Mouse (Mus musculus): ENCODE measurements at regions not wholly inside any gene's neighbourhood (a gene's known extent, or its start where the extent isn't known, plus 50 kb on each side); places are given as distances from the start of the nearest gene placed in this dataset.

- no peak for DNase-seq (ENCODE audit: low read depth in 2 of 2, low spot score in 2 of 2)
Measured at GRCm38 (mm10) chr14:105503806-105504205, 245.4 kb downstream of the Ndfip2 start.

- no peak for DNase-seq (ENCODE audit: low read depth in 2 of 2, low spot score in 2 of 2)
Measured at GRCm38 (mm10) chr14:105502633-105502975, 244.2 kb downstream of the Ndfip2 start.

GRCm38 (mm10) chr14:105501792-105502632 is 243.6 kb downstream of the Ndfip2 start:
- no peak for DNase-seq (ENCODE audit: low read depth in 2 of 2, low spot score in 2 of 2)

- DNase-seq (ENCODE audit: low read depth in 2 of 2, low spot score in 2 of 2): no peak
Measured at GRCm38 (mm10) chr14:105500966-105501741, 242.8 kb downstream of the Ndfip2 start.

- DNase-seq (ENCODE audit: low read depth in 2 of 2, low spot score in 2 of 2): no peak
Measured at GRCm38 (mm10) chr14:105499319-105499895, 241.0 kb downstream of the Ndfip2 start.

- no peak for DNase-seq (ENCODE audit: low read depth in 2 of 2, low spot score in 2 of 2)
Measured at GRCm38 (mm10) chr14:105498155-105498906, 240.0 kb downstream of the Ndfip2 start.

- no peak for DNase-seq (ENCODE audit: low read depth in 2 of 2, low spot score in 2 of 2)
Measured at GRCm38 (mm10) chr14:105495161-105495560, 236.8 kb downstream of the Ndfip2 start.

- no peak for DNase-seq (ENCODE audit: low read depth in 2 of 2, low spot score in 2 of 2)
Measured at GRCm38 (mm10) chr14:105494415-105494814, 236.0 kb downstream of the Ndfip2 start.

GRCm38 (mm10) chr14:105490158-105490557 is 231.8 kb downstream of the Ndfip2 start:
- no peak for DNase-seq (ENCODE audit: low read depth in 2 of 2, low spot score in 2 of 2)

GRCm38 (mm10) chr14:105483352-105484083 is 225.1 kb downstream of the Ndfip2 start:
- no peak for DNase-seq (ENCODE audit: low read depth in 2 of 2, low spot score in 2 of 2)

GRCm38 (mm10) chr14:105482644-105483351 is 224.4 kb downstream of the Ndfip2 start:
- no peak for DNase-seq (ENCODE audit: low read depth in 2 of 2, low spot score in 2 of 2)

- no peak for DNase-seq (ENCODE audit: low read depth in 2 of 2, low spot score in 2 of 2)
Measured at GRCm38 (mm10) chr14:105480048-105480447, 221.7 kb downstream of the Ndfip2 start.

- DNase-seq (ENCODE audit: low read depth in 2 of 2, low spot score in 2 of 2): no peak
Measured at GRCm38 (mm10) chr14:105474991-105475553, 216.7 kb downstream of the Ndfip2 start.

- no peak for DNase-seq (ENCODE audit: low read depth in 2 of 2, low spot score in 2 of 2)
Measured at GRCm38 (mm10) chr14:105448919-105449458, 190.6 kb downstream of the Ndfip2 start.

GRCm38 (mm10) chr14:105447088-105447487 is 188.7 kb downstream of the Ndfip2 start:
- no peak for DNase-seq (ENCODE audit: low read depth in 2 of 2, low spot score in 2 of 2)

- no peak for DNase-seq (ENCODE audit: low read depth in 2 of 2, low spot score in 2 of 2)
Measured at GRCm38 (mm10) chr14:105435343-105435742, 177.0 kb downstream of the Ndfip2 start.

GRCm38 (mm10) chr14:105433456-105433855 is 175.1 kb downstream of the Ndfip2 start:
- no peak for DNase-seq (ENCODE audit: low read depth in 2 of 2, low spot score in 2 of 2)

GRCm38 (mm10) chr14:105432670-105433069 is 174.3 kb downstream of the Ndfip2 start:
- no peak for DNase-seq (ENCODE audit: low read depth in 2 of 2, low spot score in 2 of 2)

- no peak for DNase-seq (ENCODE audit: low read depth in 2 of 2, low spot score in 2 of 2)
Measured at GRCm38 (mm10) chr14:105431584-105431983, 173.2 kb downstream of the Ndfip2 start.
